Mouse (Mus musculus) MEL (cell line): Measurements from ENCODE around the gene Acvr1. TPM values are rescaled to one million over a fixed set of nuclear protein-coding genes. Genes with fewer than 3 reads are reported as not detected.

Source experiments
- DNase-seq: peaks from one replicate; pipeline ENCODE4 v3.0.0; 2011; ENCODE audit warnings: low read depth, low spot score
- H3K27ac ChIP-seq: 2 replicates; pipeline ENCODE4 v1.5.1; 2012; ENCODE audit warnings: low read depth, mild to moderate bottlenecking, control low read depth, low read length, moderate library complexity; ENCODE audit not compliant: control insufficient read depth
- H3K27me3 ChIP-seq, 2 experiments: fragments of 150-350 bp in 1 of 2; sonication (generic) in 1 of 2; 2 replicates each; pipeline ENCODE4 v1.6.1; 2012; ENCODE audit warnings: low read length in 2 of 2, mild to moderate bottlenecking in 2 of 2, improper control_type of control experiment in 1 of 2, moderate library complexity in 1 of 2; ENCODE audit not compliant: insufficient read depth in 2 of 2, control insufficient read depth in 1 of 2
- H3K36me3 ChIP-seq, 2 experiments: 2 replicates each; pipeline ENCODE4 v1.6.1; 2012 to 2014; ENCODE audit warnings: low read length in 2 of 2, improper control_type of control experiment in 1 of 2, inconsistent platforms in 1 of 2, mild to moderate bottlenecking in 1 of 2; ENCODE audit not compliant: insufficient read depth in 2 of 2, control insufficient read depth in 1 of 2
- H3K4me1 ChIP-seq, 2 experiments: fragments of 150-350 bp in 1 of 2; sonication (generic) in 1 of 2; 2 replicates each; pipeline ENCODE4 v1.6.1; 2012; ENCODE audit warnings: low read length in 2 of 2, improper control_type of control experiment in 1 of 2, mild to moderate bottlenecking in 1 of 2; ENCODE audit not compliant: insufficient read depth in 2 of 2, control insufficient read depth in 1 of 2
- H3K4me3 ChIP-seq, 2 experiments: fragments of 150-350 bp in 1 of 2; sonication (generic) in 1 of 2; 2 replicates each; pipeline ENCODE4 v1.5.1; 2012; ENCODE audit warnings: low read depth in 2 of 2, low read length in 2 of 2, mild to moderate bottlenecking in 2 of 2, moderate library complexity in 2 of 2, control low read depth in 1 of 2, improper control_type of control experiment in 1 of 2; ENCODE audit not compliant: control insufficient read depth in 1 of 2, insufficient read depth in 1 of 2
- H3K79me2 ChIP-seq: 2 replicates; pipeline ENCODE4 v1.6.1; 2012; ENCODE audit warnings: mild to moderate bottlenecking, low read length, moderate library complexity; ENCODE audit not compliant: control insufficient read depth, poor library complexity, insufficient read depth
- H3K9ac ChIP-seq: 2 replicates; pipeline ENCODE4 v1.6.1; 2012; ENCODE audit warnings: low read depth, mild to moderate bottlenecking, control low read depth, low read length, moderate library complexity; ENCODE audit not compliant: control insufficient read depth, poor library complexity, severe bottlenecking
- H3K9me3 ChIP-seq: fragments of 150-350 bp; sonication (generic); replicated peaks from 2 replicates; pipeline ENCODE4 v1.6.1; 2012; ENCODE audit warnings: mild to moderate bottlenecking, low read length, improper control_type of control experiment, moderate library complexity; ENCODE audit not compliant: insufficient read depth
- CTCF ChIP-seq, 3 experiments: IDR thresholded peaks in 2 of 3; conservative IDR thresholded peaks in 1 of 3; 2 replicates each; pipeline ENCODE4 v1.5.1; 2011 to 2012; ENCODE audit warnings: low read length in 3 of 3, low read depth in 2 of 3, mild to moderate bottlenecking in 2 of 3, improper control_type of control experiment in 1 of 3, inconsistent platforms in 1 of 3, mixed read lengths in 1 of 3, moderate library complexity in 1 of 3; ENCODE audit not compliant: control insufficient read depth in 1 of 3, insufficient read depth in 1 of 3, poor library complexity in 1 of 3, severe bottlenecking in 1 of 3
- EP300 ChIP-seq, 2 experiments: IDR thresholded peaks; 2 replicates each; pipeline ENCODE4 v1.6.1; 2011; ENCODE audit warnings: improper control_type of control experiment in 2 of 2, low read length in 2 of 2, low read depth in 1 of 2, mild to moderate bottlenecking in 1 of 2
- GABPA ChIP-seq: IDR thresholded peaks from 2 replicates; pipeline ENCODE4 v1.6.1; 2012; ENCODE audit warnings: low read depth, mild to moderate bottlenecking, inconsistent platforms, low read length, improper control_type of control experiment, moderate library complexity
- MAZ ChIP-seq: IDR thresholded peaks from 2 replicates; pipeline ENCODE4 v1.6.1; 2012; ENCODE audit warnings: low read depth, mild to moderate bottlenecking, inconsistent platforms, low read length, improper control_type of control experiment
- MXI1 ChIP-seq: IDR thresholded peaks from 2 replicates; pipeline ENCODE4 v1.6.1; 2011; ENCODE audit warnings: mild to moderate bottlenecking, low read depth, low read length, improper control_type of control experiment
- MYB ChIP-seq: IDR thresholded peaks from 2 replicates; pipeline ENCODE4 v1.6.1; 2011; ENCODE audit warnings: mild to moderate bottlenecking, low read depth, low read length, improper control_type of control experiment
- POLR2A ChIP-seq, 2 experiments: IDR thresholded peaks; 2 replicates each; pipeline ENCODE4 v1.6.1; 2011 to 2012; ENCODE audit warnings: low read length in 2 of 2, mild to moderate bottlenecking in 2 of 2, control low read depth in 1 of 2, improper control_type of control experiment in 1 of 2, low read depth in 1 of 2, moderate library complexity in 1 of 2; ENCODE audit not compliant: control insufficient read depth in 1 of 2, insufficient read depth in 1 of 2, poor library complexity in 1 of 2
- RAD21 ChIP-seq: IDR thresholded peaks from 2 replicates; pipeline ENCODE4 v1.6.1; 2011; ENCODE audit warnings: mild to moderate bottlenecking, low read depth, low read length, improper control_type of control experiment
- SMC3 ChIP-seq: IDR thresholded peaks from 2 replicates; pipeline ENCODE4 v1.6.1; 2011; ENCODE audit warnings: low read depth, low read length, improper control_type of control experiment
- UBTF ChIP-seq: IDR thresholded peaks from 2 replicates; pipeline ENCODE4 v1.6.1; 2012; ENCODE audit warnings: low read depth, mild to moderate bottlenecking, inconsistent platforms, low read length, improper control_type of control experiment, moderate library complexity, borderline replicate concordance; ENCODE audit not compliant: insufficient read depth
- polyA plus RNA-seq, 2 experiments: library from polyadenylated mRNA; stranded (reverse) in 1 of 2; unstranded in 1 of 2; fragments of >175 nt in 1 of 2; fragments of >200 nt in 1 of 2; gene quantifications; 2 replicates each; pipeline versions ENCODE4 v1.2.1 to v1.2.4; 2012; ENCODE audit warnings: low replicate concordance in 2 of 2, low read depth in 1 of 2; ENCODE audit not compliant: insufficient read length in 2 of 2, insufficient read depth in 1 of 2, missing spikeins in 1 of 2
- total RNA-seq: library from RNA; depleted of rRNA; stranded (reverse); fragments of 300-350 nt; gene quantifications from 2 replicates; pipeline ENCODE4 v1.2.3, GENCODE M21; 2012

Gene Acvr1
- total and polyA plus RNA-seq, 3 experiments: not detected

DNA sequence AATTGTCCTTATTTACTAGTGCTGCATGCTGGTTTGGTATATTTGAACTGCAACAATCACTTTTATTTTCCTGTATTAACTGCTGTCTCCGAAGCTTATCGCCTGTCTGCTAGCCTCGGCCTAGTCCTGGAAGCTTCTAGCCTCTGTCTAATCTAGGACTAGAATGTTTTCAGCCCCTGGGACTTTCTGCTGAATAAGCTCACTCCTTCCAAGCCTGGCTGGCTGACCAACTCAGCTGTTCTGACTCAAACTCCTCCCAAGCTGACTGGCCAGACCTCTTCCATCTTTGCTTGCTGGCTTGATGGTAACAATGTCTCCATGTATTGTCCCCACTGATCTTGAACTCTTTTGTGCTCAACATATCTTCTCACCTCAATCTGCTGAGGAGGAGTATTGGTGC, 71.7 kb downstream of the Acvr1 start:
- Histone ChIP-seq H3K4me3 (no peak overlapping the region), H3K27me3 (no peaks in the 10 kb centered on the region), H3K4me1 (no peaks in the 10 kb centered on the region), H3K9ac (no peak overlapping the region), H3K79me2 (no peaks in the 10 kb centered on the region), H3K27ac (no peak overlapping the region), H3K9me3 (no peaks in the 10 kb centered on the region), H3K36me3 (no peaks in the 10 kb centered on the region)
- TF ChIP-seq MYB (no peak), MAZ (no peak), UBTF (no peak), RAD21 (no peak), MXI1 (no peak), GABPA (no peak), CTCF (IDR thresholded peaks at IDR 0.05 in 2 of 3, conservative IDR thresholded peaks at IDR 0.05 in 1 of 3; ENCODE audit: control insufficient read depth in 1 of 3, insufficient read depth in 1 of 3, low read depth in 2 of 3, low read length in 3 of 3, poor library complexity in 1 of 3, severe bottlenecking in 1 of 3) (no peak), SMC3 (no peak)
- DNase-seq: no peak

DNA sequence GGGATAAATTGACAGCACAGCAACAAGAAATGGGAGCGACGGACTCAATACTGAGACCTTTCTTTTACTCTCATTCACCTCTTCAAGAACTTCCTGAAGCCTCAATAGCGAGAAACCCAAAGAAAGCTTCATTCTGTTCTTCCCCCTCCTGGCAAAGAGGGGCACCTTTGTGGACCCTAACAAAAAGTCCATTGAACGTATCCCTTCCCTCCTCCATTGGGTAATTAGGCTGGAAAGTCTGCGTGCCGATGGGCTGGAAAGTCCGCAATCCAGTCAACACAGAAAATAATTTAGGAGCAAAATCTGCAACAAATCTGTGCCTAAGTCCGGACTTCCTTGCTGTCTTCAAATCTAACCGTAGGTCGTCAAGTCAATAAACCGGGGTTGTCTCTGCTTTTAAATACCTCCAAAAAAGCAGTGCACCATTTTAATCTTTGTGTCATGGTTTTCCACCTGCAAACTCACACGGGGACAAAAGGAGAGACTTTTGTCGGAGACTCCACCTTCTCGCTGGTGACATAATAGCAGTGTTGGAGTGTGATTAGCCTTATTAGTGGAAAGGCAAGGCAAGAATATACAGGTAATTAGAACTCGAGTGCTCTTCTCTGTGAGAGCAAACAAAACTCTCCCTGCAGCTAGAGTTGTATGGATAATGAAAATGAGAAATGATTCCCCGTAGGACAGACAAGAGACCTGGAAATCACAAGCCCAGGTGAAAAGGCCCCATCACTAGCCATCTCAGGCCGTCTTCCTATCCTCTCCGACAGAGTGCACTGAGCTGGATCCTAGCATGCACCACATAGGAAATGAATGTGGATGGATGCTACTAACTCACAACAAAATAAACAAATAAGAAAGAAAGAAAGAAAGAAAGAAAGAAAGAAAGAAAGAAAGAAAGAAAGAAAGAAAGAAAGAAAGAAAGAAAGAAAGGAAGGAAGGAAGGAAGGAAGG, 73.0 kb downstream of the Acvr1 start:
- no peak for TF ChIP-seq CTCF (IDR thresholded peaks at IDR 0.05 in 2 of 3, conservative IDR thresholded peaks at IDR 0.05 in 1 of 3; ENCODE audit: control insufficient read depth in 1 of 3, insufficient read depth in 1 of 3, low read depth in 2 of 3, low read length in 3 of 3, poor library complexity in 1 of 3, severe bottlenecking in 1 of 3)
- TF ChIP-seq EP300 (IDR thresholded peaks at IDR 0.05; ENCODE audit: low read depth in 1 of 2, low read length in 2 of 2): no peak
- Histone ChIP-seq H3K36me3 (no peaks in the 10 kb centered on the region), H3K27me3 (no peaks in the 10 kb centered on the region), H3K9ac (no peak overlapping the region), H3K79me2 (no peaks in the 10 kb centered on the region), H3K9me3 (no peaks in the 10 kb centered on the region), H3K4me3 (no peak overlapping the region), H3K27ac (no peak overlapping the region), H3K4me1 (no peaks in the 10 kb centered on the region)
- no peak for DNase-seq

DNA sequence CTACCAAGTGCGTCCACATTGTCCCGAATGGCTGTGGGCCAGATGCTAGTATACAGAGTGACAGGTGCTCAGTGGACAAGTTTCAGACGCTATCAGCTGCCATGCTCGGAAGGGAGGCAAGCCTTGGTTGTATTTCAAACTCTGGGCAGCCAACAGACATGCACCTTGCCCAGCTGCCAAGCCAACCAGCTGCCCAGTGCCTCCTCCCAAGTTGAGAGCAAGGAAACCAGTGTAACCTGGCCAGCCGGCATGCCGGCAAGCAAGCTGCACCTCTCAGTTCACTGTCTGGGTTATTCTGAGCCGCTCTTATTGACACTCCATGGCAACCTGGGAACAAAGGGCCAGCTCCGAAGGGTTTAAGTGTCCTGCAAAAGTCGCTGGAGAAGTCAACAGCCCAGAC, 77.7 kb downstream of the Acvr1 start:
- Histone ChIP-seq H3K36me3 (no peaks in the 10 kb centered on the region), H3K9ac (no peak overlapping the region), H3K4me1 (no peaks in the 10 kb centered on the region), H3K27me3 (no peaks in the 10 kb centered on the region), H3K27ac (no peak overlapping the region), H3K79me2 (no peaks in the 10 kb centered on the region), H3K4me3 (no peak overlapping the region), H3K9me3 (no peaks in the 10 kb centered on the region)
- no peak for DNase-seq
- TF ChIP-seq CTCF (IDR thresholded peaks at IDR 0.05 in 2 of 3, conservative IDR thresholded peaks at IDR 0.05 in 1 of 3; ENCODE audit: control insufficient read depth in 1 of 3, insufficient read depth in 1 of 3, low read depth in 2 of 3, low read length in 3 of 3, poor library complexity in 1 of 3, severe bottlenecking in 1 of 3): no peak
- TF ChIP-seq POLR2A (IDR thresholded peaks at IDR 0.05; ENCODE audit: control insufficient read depth in 1 of 2, insufficient read depth in 1 of 2, low read depth in 1 of 2, low read length in 2 of 2, poor library complexity in 1 of 2): no peak
- no peak for TF ChIP-seq GABPA
